Mouse (Mus musculus) myocyte (in vitro differentiated cells): ENCODE results near the gene Cacna2d2. TPM values are rescaled to one million over a fixed set of nuclear protein-coding genes. Genes with fewer than 3 reads are reported as not detected.
A peak's percentile ranks its signal among the peaks of the same experiment; 100 is the strongest.

Source experiments
- H3K27me3 ChIP-seq: one replicate; pipeline ENCODE4 v1.6.1; 2011; ENCODE audit not compliant: control insufficient read depth, insufficient read depth, insufficient read length
- H3K36me3 ChIP-seq: one replicate; pipeline ENCODE4 v1.6.1; 2011; ENCODE audit not compliant: control insufficient read depth, insufficient read depth
- H3K4me2 ChIP-seq: one replicate; pipeline ENCODE4 v1.6.1; 2011; ENCODE audit warnings: low read depth, control low read depth
- H3K4me3 ChIP-seq: one replicate; pipeline ENCODE4 v1.5.1; 2011; ENCODE audit warnings: mild to moderate bottlenecking, control low read depth, moderate library complexity
- H3K79me2 ChIP-seq: one replicate; pipeline ENCODE4 v1.6.1; 2011; ENCODE audit not compliant: control insufficient read depth, insufficient read depth
- H3ac ChIP-seq: one replicate; pipeline ENCODE4 v1.6.1; 2011; ENCODE audit not compliant: control insufficient read depth, insufficient read length
- CEBPB ChIP-seq: IDR thresholded peaks from 2 replicates; pipeline ENCODE4 v1.6.1; 2011; ENCODE audit warnings: mild to moderate bottlenecking, moderate library complexity; ENCODE audit not compliant: poor library complexity, insufficient read depth, severe bottlenecking
- E2F4 ChIP-seq: IDR thresholded peaks from one replicate; pipeline ENCODE4 v1.6.1; 2011; ENCODE audit warnings: mild to moderate bottlenecking, control low read depth, moderate library complexity; ENCODE audit not compliant: insufficient read depth
- MAX ChIP-seq: IDR thresholded peaks from one replicate; pipeline ENCODE4 v1.6.1; 2011; ENCODE audit warnings: low read depth, mild to moderate bottlenecking, control low read depth
- MYOD1 ChIP-seq, 3 experiments: IDR thresholded peaks; one replicate each; pipeline ENCODE4 v1.6.1; 2011; ENCODE audit warnings: control low read depth in 2 of 3, low read depth in 2 of 3, mild to moderate bottlenecking in 2 of 3, moderate library complexity in 1 of 3; ENCODE audit not compliant: insufficient read length in 2 of 3, control insufficient read depth in 1 of 3
- MYOG ChIP-seq, 3 experiments: IDR thresholded peaks; one replicate each; pipeline ENCODE4 v1.6.1; 2011; ENCODE audit warnings: control low read depth in 2 of 3, low read depth in 2 of 3, mild to moderate bottlenecking in 2 of 3; ENCODE audit not compliant: insufficient read length in 2 of 3, control insufficient read depth in 1 of 3, insufficient read depth in 1 of 3
- POLR2A ChIP-seq: IDR thresholded peaks from one replicate; pipeline ENCODE4 v1.6.1; 2011; ENCODE audit warnings: low read depth, mild to moderate bottlenecking, control low read depth, moderate library complexity; ENCODE audit not compliant: insufficient read length
- POLR2AphosphoS2 ChIP-seq: IDR thresholded peaks from one replicate; pipeline ENCODE4 v1.6.1; 2011; ENCODE audit warnings: low read depth, control low read depth; ENCODE audit not compliant: insufficient read length
- REST ChIP-seq: IDR thresholded peaks from one replicate; pipeline ENCODE4 v1.6.1; 2011; ENCODE audit warnings: mild to moderate bottlenecking, control low read depth, moderate library complexity; ENCODE audit not compliant: insufficient read depth, insufficient read length
- SRF ChIP-seq: IDR thresholded peaks from one replicate; pipeline ENCODE4 v1.6.1; 2011; ENCODE audit warnings: low read depth; ENCODE audit not compliant: control insufficient read depth, insufficient read length
- TCF12 ChIP-seq: IDR thresholded peaks from one replicate; pipeline ENCODE4 v1.6.1; 2011; ENCODE audit warnings: mild to moderate bottlenecking, control low read depth; ENCODE audit not compliant: poor library complexity, insufficient read depth, severe bottlenecking
- TCF3 ChIP-seq: IDR thresholded peaks from one replicate; pipeline ENCODE4 v1.6.1; 2011; ENCODE audit warnings: low read depth, control low read depth; ENCODE audit not compliant: insufficient read length
- USF1 ChIP-seq: IDR thresholded peaks from one replicate; pipeline ENCODE4 v1.6.1; 2011; ENCODE audit warnings: low read depth, mild to moderate bottlenecking, control low read depth, moderate library complexity
- polyA plus RNA-seq: library from polyadenylated mRNA; unstranded; fragments of >200 nt; fragmentation: generic; extraction: Trizol; gene quantifications from one replicate; pipeline ENCODE4 v1.2.1, GENCODE M21; 2012; ENCODE audit warnings: missing spikeins

Cacna2d2 gene
- polyA plus RNA-seq, 1 experiment = 0.50 TPM

DNA sequence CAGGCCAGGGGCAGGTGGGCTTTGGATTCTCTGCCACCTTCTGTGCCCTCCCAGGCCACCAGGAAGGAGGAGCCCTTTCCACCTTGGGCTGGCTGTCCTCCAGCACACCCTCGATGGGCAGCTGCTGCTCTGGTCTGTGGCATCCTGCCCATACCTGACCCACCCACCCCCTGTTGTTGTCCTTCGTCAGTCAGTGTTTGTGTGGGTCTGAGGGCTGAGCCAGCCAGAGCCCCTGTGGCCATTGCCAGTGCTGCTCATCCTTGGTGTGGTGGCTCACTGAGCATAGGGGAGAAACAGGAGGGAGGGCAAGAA is 122.9 kb downstream of the Cacna2d2 start:
- peaks cover 75% of the 10 kb centered on the region for H3K27me3 ChIP-seq
- H3K79me2 ChIP-seq = no peaks in the 10 kb centered on the region
- H3K4me2 ChIP-seq = no peak overlapping the region
- H3K4me3 ChIP-seq = no peak overlapping the region
- no peaks in the 10 kb centered on the region for H3K36me3 ChIP-seq
- H3ac ChIP-seq = no peak overlapping the region
- no peak for TF ChIP-seq REST
- no peak for TF ChIP-seq POLR2A
- no peak for TF ChIP-seq E2F4
- no peak for TF ChIP-seq SRF
- peak in 2 of 3 experiments; percentile 72 to 86 for TF ChIP-seq MYOG (IDR thresholded peaks at IDR 0.05; ENCODE audit: control insufficient read depth in 1 of 3, insufficient read depth in 1 of 3, insufficient read length in 2 of 3, low read depth in 2 of 3)
- TF ChIP-seq CEBPB = no peak
- peak in 2 of 3 experiments; percentile 65 to 87 for TF ChIP-seq MYOD1 (IDR thresholded peaks at IDR 0.05; ENCODE audit: control insufficient read depth in 1 of 3, insufficient read length in 2 of 3, low read depth in 2 of 3)
- no peak for TF ChIP-seq MAX
- TF ChIP-seq TCF3 = no peak
- no peak for TF ChIP-seq TCF12

DNA sequence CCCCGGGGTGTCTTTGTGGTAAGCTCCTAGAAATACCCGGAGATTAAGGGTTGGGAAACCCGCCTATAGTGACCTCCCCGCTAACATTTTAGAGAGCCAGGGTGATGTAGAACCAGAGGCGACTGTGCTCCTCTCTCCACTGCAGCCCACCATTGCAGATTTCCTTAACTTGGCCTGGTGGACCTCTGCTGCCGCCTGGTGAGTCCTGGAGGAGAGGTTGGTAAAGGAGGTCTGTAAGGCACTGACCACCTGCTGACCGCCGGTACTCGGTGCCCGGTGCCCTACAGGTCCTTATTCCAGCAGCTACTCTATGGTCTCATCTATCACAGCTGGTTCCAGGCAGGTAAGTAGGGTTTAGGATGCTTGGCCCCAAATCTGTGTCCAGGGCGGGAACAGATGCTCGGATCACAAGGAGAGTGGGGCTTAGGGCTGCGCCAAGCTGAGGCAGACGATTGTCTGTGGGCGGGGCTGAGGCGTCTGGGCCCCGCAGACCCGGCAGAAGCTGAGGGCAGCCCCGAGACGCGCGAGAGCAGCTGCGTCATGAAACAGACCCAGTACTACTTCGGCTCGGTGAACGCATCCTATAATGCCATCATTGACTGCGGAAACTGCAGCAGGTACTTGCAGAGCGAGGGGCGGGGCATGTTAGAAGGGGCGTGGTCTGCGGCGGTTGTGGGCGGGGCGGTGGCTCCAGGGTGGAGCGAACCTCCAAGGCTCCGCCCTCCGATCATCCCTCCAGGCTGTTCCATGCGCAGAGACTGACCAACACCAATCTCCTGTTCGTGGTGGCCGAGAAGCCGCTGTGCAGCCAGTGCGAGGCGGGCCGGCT is 127.0 kb downstream of the Cacna2d2 start:
- Histone ChIP-seq H3ac (no peak overlapping the region), H3K4me2 (peak overlapping the region; percentile 6), H3K27me3 (peaks cover 57% of the 10 kb centered on the region), H3K4me3 (no peak overlapping the region), H3K79me2 (no peaks in the 10 kb centered on the region), H3K36me3 (no peaks in the 10 kb centered on the region)
- TF ChIP-seq REST = no peak
- TF ChIP-seq CEBPB = no peak
- TF ChIP-seq SRF = no peak
- TF ChIP-seq POLR2A = no peak
- no peak for TF ChIP-seq MYOD1 (IDR thresholded peaks at IDR 0.05; ENCODE audit: control insufficient read depth in 1 of 3, insufficient read length in 2 of 3, low read depth in 2 of 3)
- TF ChIP-seq TCF12 = no peak
- no peak for TF ChIP-seq MAX
- TF ChIP-seq USF1 = no peak
- TF ChIP-seq TCF3 = no peak

DNA sequence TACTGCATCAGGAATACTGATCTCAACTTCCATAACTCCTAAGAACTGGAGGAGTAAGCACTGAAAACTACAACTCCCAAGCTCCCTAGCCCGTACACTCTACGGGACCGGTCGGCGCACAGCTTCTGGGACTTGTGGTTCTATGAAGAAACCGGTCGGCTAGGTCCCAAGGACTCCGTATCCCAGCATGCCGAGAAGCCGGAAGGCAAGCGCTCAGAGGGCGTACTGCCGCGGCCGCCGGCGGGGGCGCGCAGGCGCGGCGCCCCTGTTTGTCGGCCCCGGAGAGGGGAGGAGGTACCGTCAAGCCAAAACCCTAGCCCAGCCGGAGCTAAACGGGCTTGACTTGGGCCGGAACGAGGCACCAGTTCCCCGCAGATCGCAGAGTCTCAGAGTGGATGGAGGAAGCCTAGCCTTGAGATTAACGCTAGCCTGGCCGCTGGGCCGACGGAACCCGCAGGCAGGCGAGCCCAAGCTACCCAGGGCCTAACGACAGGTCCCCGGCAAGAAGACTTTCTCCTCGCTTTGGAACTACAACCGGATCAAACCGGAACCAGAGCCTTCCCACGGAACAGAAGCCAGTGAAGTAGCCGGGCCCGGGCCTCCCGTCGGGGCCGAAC is 134.5 kb downstream of the Cacna2d2 start, which contains the start of gene Tmem115:
Gene Tmem115 (plus strand): TSS at position 155 of the 617 bp plus-strand sequence.
- Histone ChIP-seq H3K4me3 (peak within 1 kb of the TSS; percentile 92), H3ac (peak within 1 kb of the TSS; percentile 73), H3K4me2 (peak within 1 kb of the TSS; percentile 86), H3K36me3 (peaks cover 6% of the 10 kb centered on the region), H3K79me2 (peaks cover 34% of the 10 kb centered on the region), H3K27me3 (no peaks in the 10 kb centered on the region)
- TF ChIP-seq SRF = no peak
- no peak for TF ChIP-seq MYOD1 (IDR thresholded peaks at IDR 0.05; ENCODE audit: control insufficient read depth in 1 of 3, insufficient read length in 2 of 3, low read depth in 2 of 3)
- TF ChIP-seq TCF3 = no peak
- TF ChIP-seq POLR2A = peak; percentile 74
- no peak for TF ChIP-seq E2F4
- TF ChIP-seq POLR2AphosphoS2 = peak; percentile 70
- TF ChIP-seq CEBPB = no peak
- no peak for TF ChIP-seq TCF12

DNA sequence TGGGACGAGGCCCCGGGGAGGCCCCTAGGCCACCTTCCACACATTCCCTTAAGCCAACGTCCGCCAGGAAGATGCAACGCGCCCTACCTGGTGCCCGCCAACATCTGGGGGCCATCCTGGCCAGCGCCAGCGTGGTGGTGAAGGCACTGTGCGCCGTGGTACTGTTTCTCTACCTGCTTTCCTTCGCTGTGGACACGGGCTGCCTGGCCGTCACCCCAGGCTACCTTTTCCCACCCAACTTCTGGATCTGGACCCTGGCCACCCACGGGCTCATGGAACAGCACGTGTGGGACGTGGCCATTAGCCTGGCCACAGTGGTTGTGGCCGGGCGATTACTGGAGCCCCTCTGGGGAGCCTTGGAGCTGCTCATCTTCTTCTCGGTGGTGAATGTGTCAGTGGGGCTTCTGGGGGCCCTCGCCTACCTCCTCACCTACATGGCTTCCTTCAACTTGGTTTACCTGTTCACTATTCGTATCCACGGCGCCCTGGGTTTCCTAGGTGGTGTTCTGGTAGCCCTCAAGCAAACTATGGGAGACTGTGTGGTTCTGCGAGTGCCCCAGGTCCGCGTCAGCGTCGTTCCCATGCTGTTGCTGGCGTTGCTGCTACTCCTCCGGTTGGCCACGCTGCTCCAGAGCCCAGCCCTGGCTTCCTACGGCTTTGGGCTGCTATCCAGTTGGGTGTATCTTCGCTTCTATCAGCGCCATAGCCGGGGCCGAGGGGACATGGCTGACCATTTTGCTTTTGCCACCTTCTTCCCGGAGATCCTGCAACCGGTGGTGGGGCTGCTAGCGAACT is 135.2 kb downstream of the Cacna2d2 start:
- H3K4me3 ChIP-seq = peak overlapping the region; percentile 92
- TF ChIP-seq E2F4 (no peak), MYOG (IDR thresholded peaks at IDR 0.05; ENCODE audit: control insufficient read depth in 1 of 3, insufficient read depth in 1 of 3, insufficient read length in 2 of 3, low read depth in 2 of 3) (no peak), MAX (no peak)
- peaks cover 34% of the 10 kb centered on the region for H3K79me2 ChIP-seq
- peaks cover 10% of the 10 kb centered on the region for H3K36me3 ChIP-seq
- H3ac ChIP-seq = peak overlapping the region; percentile 73
- no peaks in the 10 kb centered on the region for H3K27me3 ChIP-seq
- H3K4me2 ChIP-seq = peak overlapping the region; percentile 86

DNA sequence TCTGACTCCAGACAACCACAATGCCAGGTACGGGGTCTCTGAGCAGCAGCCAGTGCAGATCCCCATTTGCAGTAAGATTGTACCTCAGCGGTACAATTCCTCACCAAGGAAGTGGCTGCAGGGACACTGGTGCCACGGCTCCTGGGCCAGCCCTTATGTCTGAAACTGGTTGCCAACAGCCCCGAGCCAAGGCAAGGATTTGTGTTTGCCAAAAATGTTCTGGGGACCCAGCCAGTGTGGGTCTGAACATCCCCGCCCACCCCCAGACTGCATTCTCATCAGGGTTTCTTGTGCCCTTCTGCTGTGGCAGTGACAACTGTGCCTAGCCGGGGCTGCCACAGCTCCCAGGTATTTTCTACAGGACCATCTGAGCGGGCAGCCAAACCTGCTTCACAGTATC is 138.8 kb downstream of the Cacna2d2 start:
- no peak overlapping the region for H3ac ChIP-seq
- no peak overlapping the region for H3K4me3 ChIP-seq
- no peak overlapping the region for H3K4me2 ChIP-seq
- no peak for TF ChIP-seq REST
- TF ChIP-seq E2F4 = no peak
- TF ChIP-seq SRF = no peak
- TF ChIP-seq TCF12 = no peak
- no peak for TF ChIP-seq MYOG (IDR thresholded peaks at IDR 0.05; ENCODE audit: control insufficient read depth in 1 of 3, insufficient read depth in 1 of 3, insufficient read length in 2 of 3, low read depth in 2 of 3)
- TF ChIP-seq CEBPB = no peak
- no peak for TF ChIP-seq POLR2A
- no peak for TF ChIP-seq USF1
- no peak for TF ChIP-seq POLR2AphosphoS2
- no peak for TF ChIP-seq TCF3
- no peak for TF ChIP-seq MAX
- TF ChIP-seq MYOD1 (IDR thresholded peaks at IDR 0.05; ENCODE audit: control insufficient read depth in 1 of 3, insufficient read length in 2 of 3, low read depth in 2 of 3) = no peak
- H3K27me3 ChIP-seq = no peaks in the 10 kb centered on the region
- peaks cover 34% of the 10 kb centered on the region for H3K79me2 ChIP-seq
- H3K36me3 ChIP-seq = peaks cover 10% of the 10 kb centered on the region
